Mouse (Mus musculus) lung, postnatal 0 days (tissue): Measurements from ENCODE around the gene Syt17. TPM values are rescaled to one million over a fixed set of nuclear protein-coding genes. Genes with fewer than 3 reads are reported as not detected.

Experiments
- ATAC-seq: fragments of 200-750 bp; cut with Nextera tagmentation; 2 replicates; pipeline ENCODE4 v1.8.0; 2017; ENCODE audit warnings: moderate library complexity
- DNase-seq: peaks from one replicate; pipeline ENCODE4 v3.0.0-alpha.2; 2016; ENCODE audit warnings: low spot score
- H3K27ac ChIP-seq: fragments of 300-500 bp; sonication (generic); 2 replicates; pipeline ENCODE4 v1.5.1; 2014; ENCODE audit warnings: antibody characterized with exemption, mild to moderate bottlenecking, low read length, mixed read lengths
- H3K27me3 ChIP-seq: fragments of 300-500 bp; sonication (generic); replicated peaks from 2 replicates; pipeline ENCODE4 v1.6.1; 2014; ENCODE audit warnings: low read length, mixed read lengths; ENCODE audit not compliant: insufficient read depth
- H3K36me3 ChIP-seq: fragments of 300-500 bp; sonication (generic); 2 replicates; pipeline ENCODE4 v1.6.1; 2014; ENCODE audit warnings: low read length, mixed read lengths; ENCODE audit not compliant: insufficient read depth
- H3K4me1 ChIP-seq: fragments of 300-500 bp; sonication (generic); 2 replicates; pipeline ENCODE4 v1.6.1; 2014; ENCODE audit warnings: antibody characterized with exemption, low read depth, low read length, mixed read lengths; ENCODE audit not compliant: insufficient read depth
- H3K4me2 ChIP-seq: fragments of 300-500 bp; sonication (generic); replicated peaks from 2 replicates; pipeline ENCODE4 v1.6.1; 2014; ENCODE audit warnings: low read depth, mild to moderate bottlenecking, low read length, moderate library complexity, mixed read lengths
- H3K4me3 ChIP-seq: fragments of 300-500 bp; sonication (generic); 2 replicates; pipeline ENCODE4 v1.5.1; 2014; ENCODE audit warnings: low read depth, low read length
- H3K9ac ChIP-seq: fragments of 300-500 bp; sonication (generic); replicated peaks from 2 replicates; pipeline ENCODE4 v1.6.1; 2014; ENCODE audit warnings: low read depth, mild to moderate bottlenecking
- H3K9me3 ChIP-seq: fragments of 300-500 bp; sonication (generic); 2 replicates; pipeline ENCODE4 v1.6.1; 2016; ENCODE audit warnings: low read length, mixed read lengths
- CTCF ChIP-seq: IDR thresholded peaks from 2 replicates; pipeline ENCODE4 v1.5.1; 2016; ENCODE audit warnings: antibody characterized with exemption, mild to moderate bottlenecking
- EP300 ChIP-seq: IDR thresholded peaks from 2 replicates; pipeline ENCODE4 v1.6.1; 2016; ENCODE audit warnings: antibody characterized with exemption, mild to moderate bottlenecking, control low read depth
- WGBS: fragments of 180-500 bp; shearing (Covaris S2); extraction: QIAGEN DNeasy Blood & Tissue Kit; methylation state at CpG from one replicate; pipeline ENCODE4 v1.1.7; 2014; 5-methylcytosine and 5-hydroxymethylcytosine counted together
- polyA plus RNA-seq: library from polyadenylated mRNA; unstranded; fragments of >200 nt; fragmentation: Nextera tagmentation; extraction: Ambion mirVana; gene quantifications from 2 replicates; pipeline ENCODE4 v1.2.1, GENCODE M21; 2015

The Syt17 gene
- polyA plus RNA-seq, 1 experiment from 2014 or later: 4.3 TPM

DNA sequence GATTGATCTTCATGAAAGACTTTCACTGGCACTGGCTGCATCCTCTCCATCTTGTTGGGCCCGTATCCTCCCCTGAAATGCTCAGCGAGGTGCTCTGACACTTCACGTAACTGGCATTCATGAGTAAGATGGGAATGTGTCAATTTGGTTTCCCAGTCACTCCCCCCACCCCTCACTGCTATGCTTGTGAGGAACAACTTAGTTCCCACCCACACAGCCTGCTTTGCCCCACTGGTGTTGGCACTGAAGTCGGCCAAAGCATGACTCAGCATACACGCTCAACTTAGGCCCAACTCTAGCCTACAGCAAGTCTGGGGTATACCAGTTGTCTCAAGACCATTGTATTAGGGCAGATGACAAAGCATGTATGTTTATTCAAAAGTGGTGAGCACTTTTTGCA, 76.7 kb downstream of the Syt17 start:
- DNase-seq (no peak), ATAC-seq (no peak)
- H3K27ac ChIP-seq: no peak overlapping the region
- no peak for TF ChIP-seq CTCF
- no peak for TF ChIP-seq EP300
- H3K4me2 ChIP-seq: no peak overlapping the region
- H3K27me3 ChIP-seq: no peaks in the 10 kb centered on the region
- no peak overlapping the region for H3K9ac ChIP-seq
- no peaks in the 10 kb centered on the region for H3K9me3 ChIP-seq
- H3K4me1 ChIP-seq: no peaks in the 10 kb centered on the region
- WGBS: 87% methylated on average over 5 of the region's 5 CpGs
- no peak overlapping the region for H3K4me3 ChIP-seq
- no peaks in the 10 kb centered on the region for H3K36me3 ChIP-seq

DNA sequence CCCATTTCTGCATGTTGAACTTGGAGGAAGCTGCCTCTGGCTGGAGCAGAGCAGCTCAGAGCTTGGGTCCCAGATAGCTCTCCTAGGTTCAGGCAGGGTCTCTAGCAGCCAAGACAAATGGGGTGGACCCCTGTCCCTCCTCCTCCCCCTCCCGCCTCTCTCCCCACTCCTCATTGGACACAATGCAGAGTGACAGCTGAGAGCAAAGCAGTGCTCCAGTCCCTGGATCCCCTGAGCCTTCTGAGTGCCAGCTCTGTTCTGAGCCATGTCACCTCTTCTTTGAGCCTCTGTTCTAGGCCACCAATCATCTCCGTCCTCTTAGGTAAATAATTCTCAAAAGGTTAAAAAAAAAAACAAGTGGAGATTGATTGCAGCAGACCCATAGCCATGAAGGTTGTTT, 78.3 kb downstream of the Syt17 start:
- H3K9ac ChIP-seq: no peak overlapping the region
- H3K4me2 ChIP-seq: no peak overlapping the region
- H3K4me1 ChIP-seq: no peaks in the 10 kb centered on the region
- no peak overlapping the region for H3K4me3 ChIP-seq
- no peak overlapping the region for H3K27ac ChIP-seq
- 36% methylated on average over 1 of the region's 2 CpGs for WGBS
- no peaks in the 10 kb centered on the region for H3K9me3 ChIP-seq
- no peaks in the 10 kb centered on the region for H3K36me3 ChIP-seq
- H3K27me3 ChIP-seq: no peaks in the 10 kb centered on the region
- no peak for TF ChIP-seq CTCF
- no peak for TF ChIP-seq EP300
- no peak for DNase-seq
- ATAC-seq: no peak

DNA sequence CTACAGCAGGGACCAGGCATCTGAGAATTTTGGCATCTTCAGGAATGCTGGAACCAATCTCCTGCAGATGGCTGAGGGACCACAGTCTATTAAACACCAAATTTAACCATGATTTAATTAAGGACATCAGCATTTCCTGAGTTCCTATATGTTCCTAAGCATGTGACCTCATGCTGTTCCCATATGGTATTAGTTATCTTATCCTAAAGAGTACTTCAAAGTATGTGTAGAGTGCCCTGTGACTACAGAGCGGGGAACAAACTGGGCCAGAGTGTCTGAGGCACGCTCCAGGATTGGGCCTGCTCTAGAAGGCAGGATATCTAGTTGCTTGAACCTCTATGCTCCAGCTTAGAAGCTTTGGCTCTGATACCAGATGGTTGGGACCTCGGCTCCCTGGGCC, 82.1 kb downstream of the Syt17 start:
- H3K4me3 ChIP-seq: no peak overlapping the region
- H3K36me3 ChIP-seq: no peaks in the 10 kb centered on the region
- no peaks in the 10 kb centered on the region for H3K9me3 ChIP-seq
- H3K4me2 ChIP-seq: no peak overlapping the region
- H3K27me3 ChIP-seq: no peaks in the 10 kb centered on the region
- no peak for TF ChIP-seq CTCF
- no peak for TF ChIP-seq EP300
- no peaks in the 10 kb centered on the region for H3K4me1 ChIP-seq
- no peak overlapping the region for H3K9ac ChIP-seq
- 59% methylated on average over 3 of the region's 3 CpGs for WGBS
- H3K27ac ChIP-seq: no peak overlapping the region
- ATAC-seq (no peak), DNase-seq (no peak)

DNA sequence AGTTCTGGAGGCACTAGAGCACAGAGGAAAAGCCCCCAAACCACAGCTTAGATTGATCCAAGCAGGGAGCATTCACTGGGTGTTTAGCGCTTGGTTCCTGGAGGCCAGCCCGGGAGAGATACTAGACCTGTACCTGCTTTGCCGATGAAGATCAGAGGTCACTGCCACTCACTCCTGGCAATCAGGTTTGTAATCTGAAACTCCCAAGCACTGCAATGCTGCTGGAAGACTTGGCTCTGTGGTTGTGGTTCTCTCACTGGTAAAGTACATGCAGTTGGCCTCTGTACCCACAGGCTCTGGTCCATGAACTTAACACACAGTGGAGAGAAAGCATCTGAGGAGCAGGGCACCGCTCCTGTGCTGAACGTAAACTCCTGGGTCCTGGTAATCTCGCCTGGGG, 82.8 kb downstream of the Syt17 start:
- H3K36me3 ChIP-seq: no peaks in the 10 kb centered on the region
- no peak overlapping the region for H3K9ac ChIP-seq
- H3K4me2 ChIP-seq: no peak overlapping the region
- no peak overlapping the region for H3K27ac ChIP-seq
- no peak overlapping the region for H3K4me3 ChIP-seq
- 46% methylated on average over 6 of the region's 6 CpGs for WGBS
- ATAC-seq: no peak
- TF ChIP-seq EP300 (no peak), CTCF (no peak)
- no peaks in the 10 kb centered on the region for H3K27me3 ChIP-seq
- H3K4me1 ChIP-seq: no peaks in the 10 kb centered on the region
- H3K9me3 ChIP-seq: no peaks in the 10 kb centered on the region
- DNase-seq: no peak

GRCm38 (mm10) chr7:118364353-118365007, 83.5 kb downstream of the Syt17 start:
- TF ChIP-seq EP300 (no peak), CTCF (peak; percentile 30)
- Histone ChIP-seq H3K4me1 (no peaks in the 10 kb centered on the region), H3K4me2 (no peak overlapping the region), H3K9me3 (no peaks in the 10 kb centered on the region), H3K27me3 (no peaks in the 10 kb centered on the region), H3K27ac (no peak overlapping the region), H3K4me3 (no peak overlapping the region), H3K36me3 (no peaks in the 10 kb centered on the region), H3K9ac (no peak overlapping the region)
- DNase-seq (no peak), ATAC-seq (no peak)
- 24% methylated on average over 7 of the region's 7 CpGs for WGBS

GRCm38 (mm10) chr7:118363587-118364233, 84.3 kb downstream of the Syt17 start:
- Histone ChIP-seq H3K27me3 (no peaks in the 10 kb centered on the region), H3K36me3 (no peaks in the 10 kb centered on the region), H3K9me3 (no peaks in the 10 kb centered on the region), H3K27ac (no peak overlapping the region), H3K4me2 (no peak overlapping the region), H3K4me1 (no peaks in the 10 kb centered on the region), H3K9ac (no peak overlapping the region), H3K4me3 (no peak overlapping the region)
- 65% methylated on average over 6 of the region's 6 CpGs for WGBS
- no peak for ATAC-seq
- TF ChIP-seq EP300: no peak
- no peak for TF ChIP-seq CTCF
- DNase-seq: no peak
